Mouse (Mus musculus) erythroblast, embryonic 14.5 days (primary cell): ENCODE measurements around the gene Prrx2.

Source experiments
- GATA1 ChIP-seq: IDR thresholded peaks from 2 replicates; pipeline ENCODE4 v1.6.1; 2012; ENCODE audit warnings: low read length, inconsistent platforms, mixed read lengths
- TAL1 ChIP-seq: IDR thresholded peaks from 3 replicates; pipeline ENCODE4 v1.6.1; 2012; ENCODE audit warnings: low read length, inconsistent platforms, mixed read lengths

DNA sequence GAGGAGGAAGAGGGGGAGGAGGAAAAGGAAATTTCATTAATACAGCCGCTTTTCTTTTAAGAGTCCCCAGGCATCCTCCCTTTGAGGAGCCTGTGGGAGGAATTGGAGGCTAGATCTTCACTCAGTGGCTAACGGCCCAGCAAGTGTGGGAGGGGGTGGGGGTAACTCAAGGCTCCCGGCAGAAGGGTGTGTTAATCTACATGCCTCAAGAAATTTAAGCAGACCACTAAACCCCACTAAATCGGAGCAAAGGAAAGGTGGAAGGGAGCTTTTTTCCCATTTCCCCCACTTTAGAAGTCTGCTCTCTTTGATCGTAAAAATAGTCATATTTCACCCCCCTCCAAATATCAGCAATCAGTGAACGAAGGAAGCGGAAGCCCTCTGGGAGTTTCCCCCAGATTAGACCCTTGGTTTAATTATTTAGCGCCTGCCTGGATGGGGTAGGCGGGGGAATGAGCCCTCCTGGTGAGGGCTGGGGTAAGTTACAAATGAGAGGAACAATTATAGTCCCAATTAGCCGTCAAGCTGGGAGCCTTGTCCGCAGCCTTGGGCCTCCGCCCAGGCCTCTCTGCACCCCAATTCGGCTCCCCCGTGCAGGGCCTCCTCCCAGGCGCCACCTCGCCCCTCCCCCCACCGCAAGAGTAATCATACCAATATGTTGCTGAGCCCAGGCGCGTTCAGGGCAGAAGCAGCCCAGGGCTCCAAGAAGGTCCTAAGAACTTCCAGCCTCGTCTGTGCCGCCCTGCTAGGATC, 1.6 kb downstream of the Prrx2 start:
- no peak for TF ChIP-seq TAL1
- TF ChIP-seq GATA1: no peak
